Mouse (Mus musculus): ENCODE results near the gene Tbcel.

DNA sequence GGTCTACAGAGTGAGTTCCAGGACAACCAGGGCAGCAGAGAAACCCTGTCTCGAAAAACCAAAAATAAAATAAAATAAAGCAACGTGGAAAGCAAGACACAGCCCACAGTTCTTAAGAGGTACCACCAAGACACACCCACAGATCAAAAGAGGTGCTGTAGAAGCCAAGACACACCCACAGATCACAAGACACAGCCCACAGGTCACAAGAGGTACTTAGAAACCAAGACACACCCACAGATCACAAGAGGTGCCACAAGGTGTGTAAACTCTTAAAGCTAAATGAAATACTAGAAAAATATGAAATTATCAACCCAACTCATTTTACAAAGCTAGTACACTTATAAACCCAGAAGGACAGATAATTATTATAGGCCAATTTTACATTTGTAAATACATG is 84.0 kb downstream of the Tbcel start:
- no peak for TF ChIP-seq CTCF (IDR thresholded peaks at IDR 0.05; ENCODE audit: extremely low read depth, insufficient read depth, insufficient read length, insufficient replicate concordance)
- TF ChIP-seq POLR2A (IDR thresholded peaks at IDR 0.05; ENCODE audit: low read depth, low read length), result no peak

Measured in spleen, adult 2 months (tissue).